Mouse (Mus musculus) embryonic facial prominence, embryonic 15.5 days (tissue): ENCODE results near the gene Acer3. TPM values are rescaled to one million over a fixed set of nuclear protein-coding genes. Genes with fewer than 3 reads are reported as not detected.

Experiments used
- ATAC-seq: fragments of 200-750 bp; cut with Nextera tagmentation; 2 replicates; pipeline ENCODE4 v1.8.0; 2017; ENCODE audit warnings: low read depth, moderate TSS enrichment; ENCODE audit not compliant: insufficient number of reproducible peaks, low FRiP score, low TSS enrichment
- H3K27ac ChIP-seq: fragments of 300-500 bp; sonication (generic); replicated peaks from 2 replicates; pipeline ENCODE4 v1.5.1; 2015; ENCODE audit warnings: mild to moderate bottlenecking, inconsistent platforms
- H3K27me3 ChIP-seq: fragments of 300-500 bp; sonication (generic); 2 replicates; pipeline ENCODE4 v1.6.1; 2015; ENCODE audit warnings: inconsistent platforms
- H3K36me3 ChIP-seq: fragments of 300-500 bp; sonication (generic); 2 replicates; pipeline ENCODE4 v1.6.1; 2015; ENCODE audit warnings: mild to moderate bottlenecking, inconsistent platforms
- H3K4me1 ChIP-seq: fragments of 300-500 bp; sonication (generic); 2 replicates; pipeline ENCODE4 v1.6.1; 2015; ENCODE audit warnings: inconsistent platforms
- H3K4me2 ChIP-seq: fragments of 300-500 bp; sonication (generic); replicated peaks from 2 replicates; pipeline ENCODE4 v1.6.1; 2015; ENCODE audit warnings: mild to moderate bottlenecking, inconsistent platforms
- H3K4me3 ChIP-seq: fragments of 300-500 bp; sonication (generic); replicated peaks from 2 replicates; pipeline ENCODE4 v1.5.1; 2015; ENCODE audit warnings: mild to moderate bottlenecking, inconsistent platforms
- H3K9ac ChIP-seq: fragments of 300-500 bp; sonication (generic); 2 replicates; pipeline ENCODE4 v1.6.1; 2015; ENCODE audit warnings: inconsistent platforms
- H3K9me3 ChIP-seq: fragments of 300-500 bp; sonication (generic); replicated peaks from 2 replicates; pipeline ENCODE4 v1.6.1; 2016; ENCODE audit warnings: inconsistent platforms
- WGBS: fragments of 180-500 bp; shearing (Covaris S2); methylation state at CpG from one replicate; pipeline ENCODE4 v1.1.7; 2015; 5-methylcytosine and 5-hydroxymethylcytosine counted together
- polyA plus RNA-seq: library from polyadenylated mRNA; unstranded; fragments of >200 nt; fragmentation: Nextera tagmentation; extraction: Ambion mirVana; gene quantifications from 2 replicates; pipeline ENCODE4 v1.2.1, GENCODE M21; 2015

The Acer3 gene
- polyA plus RNA-seq, 1 experiment from 2014 or later, result 43.9 TPM

DNA sequence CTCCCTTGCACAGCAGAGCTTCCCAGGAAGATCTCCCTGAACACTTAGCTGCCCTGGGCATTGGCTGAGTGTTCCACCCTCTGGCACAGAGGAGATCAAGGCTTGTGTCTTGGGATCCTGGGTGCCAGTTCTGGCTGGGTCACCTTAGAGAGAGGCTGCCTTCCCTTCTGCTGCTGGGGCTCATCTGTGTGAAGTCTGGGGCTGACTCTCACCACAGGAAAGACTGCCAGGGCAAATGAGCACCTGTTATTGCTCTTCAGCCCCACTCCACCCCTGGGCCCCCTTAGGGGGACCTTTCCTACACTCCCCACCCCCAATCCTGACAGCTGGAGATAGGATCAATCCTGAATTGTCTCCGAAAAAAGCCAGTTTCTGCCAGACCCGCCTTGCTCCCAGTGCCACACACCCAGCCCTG, 143.9 kb downstream of the Acer3 start:
- H3K27ac ChIP-seq, result peak overlapping the region; percentile 58; the same call in 1 of the 2 replicates
- peaks cover 22% of the 10 kb centered on the region for H3K4me1 ChIP-seq
- no peaks in the 10 kb centered on the region for H3K36me3 ChIP-seq
- H3K9me3 ChIP-seq, result no peaks in the 10 kb centered on the region
- no peaks in the 10 kb centered on the region for H3K27me3 ChIP-seq
- ATAC-seq, result no peak
- H3K4me2 ChIP-seq, result peak overlapping the region; percentile 82
- no peak overlapping the region for H3K9ac ChIP-seq
- 33% methylated on average over 2 of the region's 2 CpGs for WGBS
- peak overlapping the region; percentile 89 for H3K4me3 ChIP-seq

DNA sequence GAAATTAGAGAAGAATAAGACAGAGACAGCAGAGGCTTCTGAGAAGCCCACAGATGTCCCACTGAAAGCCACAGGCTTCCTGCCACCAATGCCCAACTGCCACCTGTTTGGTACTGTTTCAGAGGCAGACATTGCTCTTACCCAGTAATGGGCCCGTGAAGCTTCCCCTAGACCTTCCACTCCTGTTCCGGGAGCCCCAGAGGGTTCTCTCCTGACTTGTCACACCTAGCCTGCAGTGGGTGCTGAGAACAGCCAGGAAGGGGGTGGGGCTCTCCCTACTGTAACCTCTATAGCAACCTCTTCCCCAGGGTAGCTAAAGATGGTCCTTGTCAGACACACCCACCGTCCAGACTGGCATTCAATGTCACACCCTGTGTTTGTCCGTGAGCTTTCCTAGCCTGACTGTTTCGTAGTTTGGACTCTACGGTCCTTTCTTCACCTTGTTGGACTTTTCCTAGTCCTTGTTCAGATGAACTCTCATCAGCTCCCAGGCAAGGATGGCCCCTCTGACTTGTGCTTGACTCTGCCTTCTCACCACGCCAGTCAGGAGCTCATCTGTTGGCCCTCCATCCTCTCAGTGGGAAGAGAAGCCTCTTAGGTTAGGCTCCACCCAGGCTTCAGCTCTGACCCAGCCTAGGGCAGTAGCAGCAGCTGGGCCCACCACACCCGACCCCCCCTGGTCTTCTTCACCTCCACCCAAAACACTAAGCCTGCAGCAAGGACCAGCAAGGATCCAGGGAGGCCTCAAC, 144.5 kb downstream of the Acer3 start:
- Histone ChIP-seq H3K27ac (no peak overlapping the region), H3K9ac (no peak overlapping the region), H3K36me3 (no peaks in the 10 kb centered on the region), H3K4me1 (peaks cover 24% of the 10 kb centered on the region), H3K4me3 (peak overlapping the region; percentile 89; the same call in 1 of the 2 replicates), H3K9me3 (no peaks in the 10 kb centered on the region), H3K27me3 (no peaks in the 10 kb centered on the region), H3K4me2 (peak overlapping the region; percentile 82; the same call in 1 of the 2 replicates)
- WGBS, result 69% methylated on average over 8 of the region's 8 CpGs
- no peak for ATAC-seq

DNA sequence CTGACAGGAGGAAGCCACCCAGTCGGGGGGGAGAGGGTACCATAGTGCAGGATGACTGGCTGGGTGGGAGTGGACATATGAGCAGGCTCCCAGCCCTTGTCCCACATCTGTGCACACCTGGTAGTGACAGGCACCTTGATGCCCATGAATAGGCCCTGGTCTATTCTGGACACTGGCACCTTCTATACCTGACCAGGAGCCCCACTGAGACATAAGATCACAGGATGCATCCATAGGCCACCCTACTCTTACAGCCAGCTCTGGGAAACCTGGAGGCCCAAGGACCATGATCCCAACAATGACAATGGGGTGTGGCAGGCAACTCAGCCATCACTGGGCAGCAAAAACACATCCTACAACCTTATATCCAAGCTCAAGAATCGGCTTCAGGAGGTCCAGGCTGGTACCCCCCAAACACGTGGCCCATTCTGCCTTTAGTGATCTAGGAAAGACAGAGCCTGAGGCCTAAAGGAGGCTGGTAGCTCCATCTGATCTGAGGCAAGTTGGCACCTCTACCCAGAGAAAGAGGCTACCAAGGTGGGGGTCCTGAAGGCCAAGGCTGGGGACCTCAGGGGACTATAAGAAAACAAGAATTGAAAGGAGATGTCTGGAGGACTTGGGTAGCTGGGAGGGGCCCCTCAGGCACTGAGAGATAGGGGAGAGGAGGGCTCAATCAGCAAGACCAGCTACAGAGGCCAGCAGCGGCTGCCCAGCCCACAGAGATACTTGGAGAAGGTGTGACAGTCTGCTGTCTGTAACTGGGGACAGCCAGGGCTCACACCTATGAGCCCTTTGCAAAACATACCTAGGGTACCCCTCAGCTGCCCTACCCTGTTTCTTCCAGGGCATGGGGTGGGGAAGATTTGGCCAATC, 145.9 kb downstream of the Acer3 start:
- Histone ChIP-seq H3K9ac (no peak overlapping the region), H3K27ac (no peak overlapping the region), H3K4me2 (no peak overlapping the region), H3K36me3 (no peaks in the 10 kb centered on the region), H3K4me3 (no peak overlapping the region), H3K4me1 (peaks cover 37% of the 10 kb centered on the region), H3K9me3 (no peaks in the 10 kb centered on the region), H3K27me3 (no peaks in the 10 kb centered on the region)
- WGBS, result 71% methylated on average over 4 of the region's 4 CpGs
- ATAC-seq, result no peak

GRCm38 (mm10) chr7:98173408-98173807, 147.6 kb downstream of the Acer3 start:
- Histone ChIP-seq H3K4me3 (no peak overlapping the region), H3K4me1 (peaks cover 34% of the 10 kb centered on the region), H3K4me2 (no peak overlapping the region), H3K9ac (no peak overlapping the region), H3K27me3 (no peaks in the 10 kb centered on the region), H3K36me3 (no peaks in the 10 kb centered on the region), H3K27ac (no peak overlapping the region), H3K9me3 (no peaks in the 10 kb centered on the region)
- no peak for ATAC-seq
- 44% methylated on average over 4 of the region's 4 CpGs for whole genome bisulfite sequencing

DNA sequence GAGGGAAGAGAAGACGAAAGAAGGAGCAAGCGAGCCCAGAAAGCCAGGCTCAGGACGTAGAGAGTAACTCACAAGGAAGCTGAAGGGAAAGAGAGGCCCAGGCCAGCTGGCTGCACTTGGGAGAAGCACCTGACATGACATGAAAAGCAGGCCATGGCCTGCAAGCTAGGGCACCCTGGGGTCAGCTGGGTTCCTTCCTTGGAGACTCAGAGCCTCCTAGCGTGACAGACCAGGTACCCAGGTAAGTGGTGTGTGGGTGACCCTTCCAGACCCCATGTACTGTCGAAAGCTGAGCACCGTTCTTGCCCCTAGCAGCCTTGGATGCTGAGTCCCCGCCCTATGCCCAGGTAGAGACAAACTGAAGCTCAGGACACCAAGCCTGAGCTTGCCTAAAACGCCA, 148.3 kb downstream of the Acer3 start:
- Histone ChIP-seq H3K36me3 (no peaks in the 10 kb centered on the region), H3K4me2 (no peak overlapping the region), H3K27ac (no peak overlapping the region), H3K9me3 (no peaks in the 10 kb centered on the region), H3K27me3 (no peaks in the 10 kb centered on the region), H3K9ac (no peak overlapping the region), H3K4me1 (peaks cover 32% of the 10 kb centered on the region), H3K4me3 (no peak overlapping the region)
- ATAC-seq, result no peak
- 65% methylated on average over 8 of the region's 8 CpGs for WGBS

DNA sequence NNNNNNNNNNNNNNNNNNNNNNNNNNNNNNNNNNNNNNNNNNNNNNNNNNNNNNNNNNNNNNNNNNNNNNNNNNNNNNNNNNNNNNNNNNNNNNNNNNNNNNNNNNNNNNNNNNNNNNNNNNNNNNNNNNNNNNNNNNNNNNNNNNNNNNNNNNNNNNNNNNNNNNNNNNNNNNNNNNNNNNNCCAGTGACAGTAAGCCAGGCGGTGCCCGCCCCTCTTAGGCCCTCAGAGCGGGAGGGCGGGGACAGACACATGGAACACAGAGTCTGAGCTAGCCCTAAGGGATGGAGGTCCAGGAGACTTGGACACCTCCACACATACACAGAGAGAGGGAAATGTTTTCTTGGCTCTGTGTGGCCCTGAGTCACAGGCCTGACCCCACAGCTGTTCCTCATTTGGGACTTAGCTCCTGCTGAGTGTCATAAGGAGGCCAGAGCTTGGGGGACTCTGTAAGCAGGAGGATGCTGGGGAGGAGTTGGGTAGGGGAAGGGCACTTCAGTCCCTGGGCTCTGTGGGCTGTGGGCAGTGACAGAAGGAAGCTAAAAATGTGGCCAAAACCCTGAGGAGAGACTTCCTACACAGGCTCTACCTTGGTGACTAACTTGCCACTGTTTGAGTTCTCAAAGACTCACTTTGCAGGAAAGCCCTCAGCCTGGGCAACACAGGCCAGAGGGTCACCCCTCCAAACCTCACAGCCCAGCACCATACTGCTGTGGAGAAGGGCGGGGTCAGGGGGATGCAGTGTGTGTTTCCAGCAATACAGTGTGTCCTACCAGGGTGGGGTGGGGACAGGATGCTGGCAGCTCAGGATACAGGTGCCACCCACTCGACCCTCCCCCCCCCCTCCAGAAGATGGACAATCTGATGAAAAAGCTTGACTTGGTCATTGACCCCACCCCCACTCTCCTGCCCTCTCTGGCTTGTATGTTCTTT, 149.6 kb downstream of the Acer3 start:
- Histone ChIP-seq H3K9me3 (no peaks in the 10 kb centered on the region), H3K4me1 (peaks cover 20% of the 10 kb centered on the region), H3K4me3 (no peak overlapping the region), H3K9ac (no peak overlapping the region), H3K27ac (peak overlapping the region; percentile 78), H3K27me3 (no peaks in the 10 kb centered on the region), H3K4me2 (no peak overlapping the region), H3K36me3 (no peaks in the 10 kb centered on the region)
- WGBS, result 46% methylated on average over 6 of the region's 6 CpGs
- ATAC-seq, result peak; percentile 71

DNA sequence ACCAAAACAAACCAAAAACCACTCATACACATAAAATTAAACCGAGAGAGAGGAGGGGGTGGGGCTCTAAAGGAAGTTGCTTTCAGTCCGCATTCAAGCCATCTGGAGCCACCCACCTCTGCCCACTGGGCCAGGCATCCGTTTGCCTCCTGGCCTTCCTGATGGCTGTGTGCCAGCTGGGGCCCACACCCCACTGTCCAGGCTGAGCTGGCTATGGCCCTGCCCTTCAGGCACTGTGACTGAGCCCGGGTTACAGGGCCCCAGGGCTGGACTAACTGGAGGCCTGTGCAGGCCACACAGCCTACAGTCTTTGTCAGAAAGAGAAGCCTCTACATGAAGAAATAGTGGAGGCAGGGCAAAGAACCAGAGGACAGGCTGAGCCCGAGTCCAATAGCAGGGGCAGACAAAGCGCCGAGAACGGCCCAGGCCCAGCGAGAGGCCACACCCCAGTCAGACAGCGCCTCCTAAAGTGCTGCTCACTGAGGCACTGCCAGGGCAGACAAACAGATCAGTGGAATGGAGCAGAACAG, 155.9 kb downstream of the Acer3 start:
- H3K9ac ChIP-seq, result no peak overlapping the region; the same call in 1 of the 2 replicates
- peak overlapping the region; percentile 52 for H3K27ac ChIP-seq
- 0 out of 2 replicates have a peak, but pooled peaks cover 4% of the 10 kb centered on the region for H3K36me3 ChIP-seq
- no peak overlapping the region for H3K4me2 ChIP-seq
- H3K4me1 ChIP-seq, result peaks cover 34% of the 10 kb centered on the region
- no peaks in the 10 kb centered on the region for H3K27me3 ChIP-seq
- no peaks in the 10 kb centered on the region for H3K9me3 ChIP-seq
- peak; percentile 55; the same call in 1 of the 2 replicates for ATAC-seq
- WGBS, result 54% methylated on average over 10 of the region's 10 CpGs
- H3K4me3 ChIP-seq, result no peak overlapping the region

- Histone ChIP-seq H3K4me1 (peaks cover 39% of the 10 kb centered on the region), H3K27me3 (no peaks in the 10 kb centered on the region), H3K9ac (no peak overlapping the region), H3K9me3 (no peaks in the 10 kb centered on the region), H3K27ac (peak overlapping the region; percentile 52; the same call in 1 of the 2 replicates), H3K4me2 (no peak overlapping the region), H3K36me3 (0 out of 2 replicates have a peak, but pooled peaks cover 4% of the 10 kb centered on the region), H3K4me3 (no peak overlapping the region)
- WGBS, result 64% methylated on average over 9 of the region's 9 CpGs
- ATAC-seq, result no peak
These were observed 156.5 kb downstream of the Acer3 start for GRCm38 (mm10) chr7:98164382-98164998.

- H3K9ac ChIP-seq, result no peak overlapping the region
- no peaks in the 10 kb centered on the region for H3K9me3 ChIP-seq
- no peak for ATAC-seq
- H3K36me3 ChIP-seq, result 0 out of 2 replicates have a peak, but pooled peaks cover 4% of the 10 kb centered on the region
- 56% methylated on average over 3 of the region's 3 CpGs for WGBS
- H3K27ac ChIP-seq, result no peak overlapping the region; the same call in 1 of the 2 replicates
- no peak overlapping the region for H3K4me3 ChIP-seq
- no peaks in the 10 kb centered on the region for H3K27me3 ChIP-seq
- peaks cover 47% of the 10 kb centered on the region for H3K4me1 ChIP-seq
- H3K4me2 ChIP-seq, result no peak overlapping the region
These were observed 157.3 kb downstream of the Acer3 start for GRCm38 (mm10) chr7:98163700-98164099.

- Histone ChIP-seq H3K4me3 (no peak overlapping the region), H3K36me3 (0 out of 2 replicates have a peak, but pooled peaks cover 4% of the 10 kb centered on the region), H3K9ac (no peak overlapping the region), H3K27me3 (no peaks in the 10 kb centered on the region), H3K27ac (no peak overlapping the region), H3K4me2 (no peak overlapping the region), H3K9me3 (no peaks in the 10 kb centered on the region), H3K4me1 (peaks cover 61% of the 10 kb centered on the region)
- ATAC-seq, result no peak
- 62% methylated on average over 6 of the region's 6 CpGs for WGBS
These were observed 158.8 kb downstream of the Acer3 start for GRCm38 (mm10) chr7:98162239-98162638.
